Mouse (Mus musculus) liver, embryonic 14.5 days (tissue): Measurements from ENCODE around the gene Pkd1l1.

Source experiments
- CTCF ChIP-seq: IDR thresholded peaks from 2 replicates; pipeline ENCODE4 v1.5.1; 2016; ENCODE audit warnings: antibody characterized with exemption, low read depth, control low read depth
- EP300 ChIP-seq: IDR thresholded peaks from 2 replicates; pipeline ENCODE4 v1.6.1; 2016; ENCODE audit warnings: antibody characterized with exemption, low read depth

- TF ChIP-seq CTCF (no peak), EP300 (no peak)
Measured at GRCm38 (mm10) chr11:8807009-8807408, 166.1 kb downstream of the Pkd1l1 start.
